Mouse (Mus musculus) c-Kit-positive CD71-positive TER-119-negative erythroid progenitor cells, embryonic 14.5 days (primary cell): Measurements from ENCODE around the gene Bsph2.
A peak's percentile ranks its signal among the peaks of the same experiment; 100 is the strongest.

Experiments used
- DNase-seq: peaks from one replicate; pipeline ENCODE4 v3.0.0-alpha.2; 2013; ENCODE audit warnings: low read depth

The Bsph2 gene

GRCm38 (mm10) chr7:13570967-13571366 is at the start of gene Bsph2:
Gene Bsph2 (minus strand): TSS chr7:13571067.
- no peak for DNase-seq

- peak; percentile 11 for DNase-seq
Measured at GRCm38 (mm10) chr7:13511539-13511938, 59.3 kb downstream of the Bsph2 start.
